Mouse (Mus musculus): ENCODE data around the gene Olfr789.

The Olfr789 gene

GRCm38 (mm10) chr10:129484452-129484851 lies at the start of gene Olfr789:
Gene Olfr789 (plus strand): TSS chr10:129484752.
- DNase-seq (ENCODE audit: low spot score in 2 of 2): no peak

DNA sequence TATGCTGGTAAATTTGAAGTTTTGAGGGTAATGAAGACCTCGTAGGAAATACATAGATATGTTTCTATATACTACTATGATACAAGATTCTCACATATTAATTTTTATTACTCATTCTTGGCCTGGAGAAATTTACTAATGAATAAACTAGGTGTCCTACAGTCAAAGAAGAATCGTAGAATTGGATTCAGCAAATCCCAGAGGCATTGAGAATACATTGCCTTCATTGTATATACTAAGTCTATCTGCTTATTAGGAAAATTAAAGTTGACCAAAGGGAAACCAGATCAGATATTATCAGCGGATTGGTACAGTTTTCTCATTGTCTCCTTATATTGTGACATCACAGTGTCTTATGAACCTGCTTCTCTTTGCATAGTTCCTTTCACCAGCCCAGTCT lies 23.0 kb upstream of the Olfr789 start, which contains the start of gene Olfr787:
Olfr787 (plus strand) TSS at position 301 of the 400 bp plus-strand sequence.
- no peak for DNase-seq (ENCODE audit: low spot score in 2 of 2)

DNA sequence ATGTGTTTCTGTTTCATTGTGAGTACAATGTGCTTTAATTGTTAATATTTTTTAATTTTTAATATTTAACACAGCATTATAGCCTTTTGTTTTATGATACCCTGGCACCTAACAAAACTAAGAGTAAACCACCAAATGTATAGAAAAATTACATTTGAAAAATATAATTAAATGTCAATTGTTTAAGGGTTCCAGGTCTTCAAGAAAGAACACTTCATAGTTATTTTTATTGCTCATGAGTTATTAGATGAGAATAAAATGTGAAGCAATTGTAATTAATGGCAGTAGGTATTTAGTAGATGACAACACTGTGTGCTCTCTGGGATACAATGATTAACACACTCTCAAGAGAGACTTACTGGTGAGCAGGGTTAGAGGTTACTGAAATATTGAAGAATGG lies 13.9 kb upstream of the Olfr789 start, which contains the start of gene Olfr788:
Olfr788 (plus strand) TSS at position 301 of the 400 bp plus-strand sequence.
- DNase-seq (ENCODE audit: low spot score in 2 of 2): no peak

DNA sequence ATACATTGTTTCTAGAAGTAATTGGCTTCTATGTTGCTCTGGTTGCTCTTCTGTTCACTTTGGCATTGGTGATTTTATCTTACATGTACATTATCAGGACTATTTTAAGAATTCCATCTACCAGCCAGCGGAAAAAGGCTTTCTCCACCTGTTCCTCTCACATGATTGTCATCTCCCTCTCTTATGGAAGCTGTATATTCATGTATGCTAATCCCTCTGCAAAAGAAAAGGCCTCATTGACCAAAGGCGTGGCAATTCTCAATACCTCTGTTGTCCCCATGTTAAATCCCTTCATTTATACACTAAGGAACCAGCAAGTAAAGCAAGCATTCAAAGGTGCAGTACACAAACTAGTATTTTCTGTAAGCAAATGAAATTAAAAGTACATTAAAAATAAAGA lies 11.3 kb upstream of the Olfr789 start:
- DNase-seq (ENCODE audit: low spot score in 2 of 2): no peak

DNA sequence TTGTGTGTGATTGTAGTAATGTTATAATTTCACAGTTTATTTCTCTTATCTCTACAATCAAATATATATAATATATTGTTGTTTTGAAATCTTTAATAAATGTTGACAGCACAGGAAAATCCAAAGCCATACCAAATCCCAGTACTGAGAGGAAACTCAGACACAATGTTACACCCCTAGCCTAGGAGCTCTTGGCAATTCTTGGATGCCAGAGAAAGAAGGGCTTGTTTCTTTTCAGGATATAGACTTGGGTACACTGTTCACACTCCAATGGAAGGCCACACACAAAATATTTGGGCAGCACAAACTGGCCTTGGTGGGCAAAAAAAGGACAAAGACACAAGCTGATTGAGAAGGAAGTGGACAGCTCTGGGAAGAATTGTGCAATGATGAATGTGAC lies 10.8 kb upstream of the Olfr789 start:
- DNase-seq (ENCODE audit: low spot score in 2 of 2): no peak

DNA sequence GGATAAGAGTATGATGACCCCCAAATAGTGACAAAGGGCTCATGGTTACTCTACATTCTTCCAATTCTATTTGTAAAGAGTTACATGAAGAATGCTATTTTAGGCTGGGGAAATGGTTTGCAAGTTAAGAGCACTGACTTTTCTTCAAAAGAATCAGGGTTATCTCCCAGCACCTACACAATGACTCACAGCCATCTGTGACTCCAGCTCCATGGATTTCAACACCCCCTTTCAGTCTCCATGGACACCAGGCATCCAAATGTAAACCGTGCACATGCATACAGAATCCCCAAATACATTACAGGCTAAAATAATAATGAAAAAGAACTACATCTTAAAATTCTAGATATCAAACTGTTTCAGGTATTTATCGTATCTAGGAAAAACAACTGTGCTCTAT lies 5.5 kb downstream of the Olfr789 start:
- no peak for DNase-seq (ENCODE audit: low spot score in 2 of 2)

GRCm38 (mm10) chr10:129498192-129498591 lies 13.6 kb downstream of the Olfr789 start, which contains the start of gene Olfr790:
Gene Olfr790 (plus strand): TSS chr10:129498492.
- DNase-seq (ENCODE audit: low spot score in 2 of 2): no peak

DNA sequence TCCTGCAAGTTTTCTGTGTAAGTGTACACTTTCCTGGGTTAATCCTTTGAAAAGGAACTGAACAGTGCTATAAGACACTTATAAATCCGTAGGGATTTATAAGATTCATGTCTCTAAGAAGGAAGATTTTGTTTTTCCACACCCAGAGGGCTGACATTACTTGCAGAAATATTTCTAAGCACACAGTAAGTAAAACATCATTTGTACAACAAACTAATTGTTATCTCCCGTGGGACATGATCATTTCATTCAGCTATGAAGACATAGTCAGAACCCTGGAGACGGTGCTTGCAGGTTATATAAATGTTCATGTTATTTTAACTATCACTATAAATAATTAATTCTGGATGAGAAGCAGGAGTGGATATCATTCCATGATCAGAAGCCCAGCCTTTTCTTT lies 36.9 kb downstream of the Olfr789 start, which contains the start of gene Olfr791:
Olfr791 (plus strand) TSS at position 301 of the 400 bp plus-strand sequence.
- DNase-seq (ENCODE audit: low spot score in 2 of 2): no peak

- no peak for DNase-seq (ENCODE audit: low spot score in 2 of 2)
Measured at GRCm38 (mm10) chr10:129538862-129539261, 54.3 kb downstream of the Olfr789 start, which contains the start of gene Olfr792. Gene Olfr792 (plus strand): TSS chr10:129539162.
